Mouse (Mus musculus) liver (tissue): ENCODE results near the gene Gm2696.
"Not testable (repeated sequence)": the region's sequence is repeated elsewhere in the genome, so short reads cannot be mapped to it uniquely, and the experiment has no call there.

Experiments used
- DNase-seq: peaks from one replicate; pipeline ENCODE4 v3.0.0-alpha.2; 2020; ENCODE audit warnings: mixed read lengths

Gm2696 gene

DNA sequence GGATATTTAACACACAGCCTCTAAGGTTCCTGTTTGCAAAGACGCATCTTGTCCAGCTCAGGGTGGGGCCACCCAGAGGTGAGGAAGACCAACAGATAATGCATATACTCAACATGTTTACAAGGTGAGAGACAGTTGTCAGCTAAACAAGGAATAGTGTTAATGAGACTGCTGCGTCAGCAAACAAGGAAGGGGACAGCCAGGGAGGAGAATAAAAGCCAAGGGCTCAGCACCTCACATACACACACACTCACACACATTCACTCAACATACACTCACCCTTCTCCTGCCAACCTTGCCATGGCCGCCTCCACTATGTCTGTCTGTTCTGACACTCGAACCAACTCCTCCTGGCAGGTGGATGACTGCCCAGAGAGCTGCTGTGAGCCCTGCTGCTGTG is at the start of gene Gm2696:
Gm2696 (plus strand) TSS at position 301 of the 400 bp plus-strand sequence.
- no peak for DNase-seq

DNA sequence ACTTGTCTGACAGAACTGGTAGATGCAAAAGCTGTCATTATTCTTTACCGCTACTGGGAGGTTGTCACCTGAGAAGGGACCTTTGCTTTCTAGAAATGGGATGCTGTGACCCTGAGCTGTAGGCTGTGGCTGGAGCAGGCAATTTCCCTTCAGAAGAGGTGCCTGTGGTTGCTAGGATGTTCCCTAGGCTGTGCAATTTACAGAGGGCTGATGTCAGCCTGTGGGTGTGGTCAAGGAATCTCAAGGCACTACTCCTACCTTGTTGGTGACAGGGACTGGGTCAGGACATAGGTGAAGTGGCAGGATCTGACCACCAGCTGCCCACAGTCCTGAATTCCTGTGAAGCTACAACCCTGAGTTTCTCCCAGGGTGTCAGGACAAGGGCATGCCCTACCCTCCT is 44.8 kb upstream of the Gm2696 start:
- no peak for DNase-seq

DNA sequence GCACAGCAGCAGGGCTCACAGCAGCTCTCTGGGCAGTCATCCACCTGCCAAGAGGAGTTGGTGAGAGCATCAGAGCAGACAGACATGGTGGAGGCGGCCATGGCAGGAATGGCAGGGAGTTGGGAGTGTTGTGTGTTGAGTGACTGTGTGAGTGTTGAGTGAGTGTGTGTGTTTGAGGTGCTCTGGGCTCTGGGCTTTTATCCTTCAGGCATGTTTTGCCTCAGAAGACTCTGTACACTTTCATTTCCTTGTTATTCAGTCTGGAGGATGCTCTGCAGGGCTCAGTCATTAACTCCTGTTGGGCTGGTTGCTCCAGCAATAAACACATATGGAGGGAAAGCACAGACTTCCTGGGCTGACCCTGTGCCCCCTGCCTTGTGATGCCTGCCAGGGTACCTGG is 43.3 kb upstream of the Gm2696 start, which contains the start of gene Gm3238:
Gm3238 (minus strand) TSS at position 101 of the 400 bp plus-strand sequence.
- DNase-seq, result not testable (repeated sequence)

DNA sequence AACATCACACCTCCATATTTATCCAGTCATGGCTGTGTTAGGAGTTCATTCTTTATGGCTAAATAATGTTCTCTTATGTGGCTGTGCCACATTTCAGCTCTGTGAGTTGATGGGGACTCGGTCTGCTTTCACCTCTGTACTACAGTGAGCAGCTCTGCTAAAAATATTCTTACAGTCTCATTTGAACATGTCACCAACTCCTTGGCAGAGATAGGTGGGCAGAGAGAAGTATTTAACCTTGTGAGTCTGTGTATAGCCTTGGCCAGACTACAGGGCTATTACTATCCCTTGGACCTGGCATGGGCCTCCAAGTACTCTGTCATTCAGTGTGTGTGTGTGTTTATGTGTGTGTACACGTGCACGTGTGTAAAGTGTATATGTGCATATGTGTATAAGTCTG is 42.3 kb upstream of the Gm2696 start:
- DNase-seq, result not testable (repeated sequence)

- not testable (repeated sequence) for DNase-seq
Observed at GRCm38 (mm10) chr10:77776844-77777243, 37.6 kb upstream of the Gm2696 start, which contains the start of gene Gm7138. Gene Gm7138 (minus strand): TSS chr10:77776944.

- DNase-seq, result not testable (repeated sequence)
Observed at GRCm38 (mm10) chr10:77782442-77782841, 32.0 kb upstream of the Gm2696 start, which contains the start of gene Gm3250. Gene Gm3250 (minus strand): TSS chr10:77782542.

DNA sequence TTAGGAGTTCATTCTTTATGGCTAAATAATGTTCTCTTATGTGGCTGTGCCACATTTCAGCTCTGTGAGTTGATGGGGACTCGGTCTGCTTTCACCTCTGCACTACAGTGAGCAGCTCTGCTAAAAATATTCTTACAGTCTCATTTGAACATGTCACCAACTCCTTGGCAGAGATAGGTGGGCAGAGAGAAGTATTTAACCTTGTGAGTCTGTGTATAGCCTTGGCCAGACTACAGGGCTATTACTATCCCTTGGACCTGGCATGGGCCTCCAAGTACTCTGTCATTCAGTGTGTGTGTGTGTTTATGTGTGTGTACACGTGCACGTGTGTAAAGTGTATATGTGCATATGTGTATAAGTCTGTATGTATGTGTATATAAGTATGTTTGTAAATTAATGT is 31.1 kb upstream of the Gm2696 start:
- DNase-seq, result not testable (repeated sequence)

- not testable (repeated sequence) for DNase-seq
Observed at GRCm38 (mm10) chr10:77787876-77788275, 26.6 kb upstream of the Gm2696 start, which contains the start of gene Gm7137. Gene Gm7137 (minus strand): TSS chr10:77788200.

GRCm38 (mm10) chr10:77788621-77789020 is 25.9 kb upstream of the Gm2696 start:
- DNase-seq, result no peak

DNA sequence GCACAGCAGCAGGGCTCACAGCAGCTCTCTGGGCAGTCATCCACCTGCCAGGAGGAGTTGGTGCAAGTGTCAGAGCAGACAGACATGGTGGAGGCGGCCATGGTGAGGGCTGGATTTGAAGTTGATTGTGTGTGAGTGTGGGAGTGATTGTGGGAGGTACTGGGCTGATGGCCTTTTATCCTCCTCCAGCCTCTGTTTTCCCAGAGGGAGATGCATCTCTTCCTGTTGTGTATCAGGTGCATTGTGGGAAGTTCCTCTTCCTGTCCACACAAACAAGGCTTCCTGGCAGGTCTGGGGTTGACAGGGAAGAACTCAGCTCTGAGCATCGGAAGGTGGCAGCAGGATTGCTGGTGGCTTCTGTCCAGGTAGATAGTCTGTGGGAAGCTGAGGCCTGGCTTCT is 19.5 kb upstream of the Gm2696 start, which contains the start of gene Gm9639:
Gm9639 (minus strand) TSS at position 101 of the 400 bp plus-strand sequence.
- no peak for DNase-seq

- DNase-seq, result no peak
Observed at GRCm38 (mm10) chr10:77797677-77798076, 16.8 kb upstream of the Gm2696 start.

- not testable (repeated sequence) for DNase-seq
Observed at GRCm38 (mm10) chr10:77798164-77798920, 16.1 kb upstream of the Gm2696 start.

DNA sequence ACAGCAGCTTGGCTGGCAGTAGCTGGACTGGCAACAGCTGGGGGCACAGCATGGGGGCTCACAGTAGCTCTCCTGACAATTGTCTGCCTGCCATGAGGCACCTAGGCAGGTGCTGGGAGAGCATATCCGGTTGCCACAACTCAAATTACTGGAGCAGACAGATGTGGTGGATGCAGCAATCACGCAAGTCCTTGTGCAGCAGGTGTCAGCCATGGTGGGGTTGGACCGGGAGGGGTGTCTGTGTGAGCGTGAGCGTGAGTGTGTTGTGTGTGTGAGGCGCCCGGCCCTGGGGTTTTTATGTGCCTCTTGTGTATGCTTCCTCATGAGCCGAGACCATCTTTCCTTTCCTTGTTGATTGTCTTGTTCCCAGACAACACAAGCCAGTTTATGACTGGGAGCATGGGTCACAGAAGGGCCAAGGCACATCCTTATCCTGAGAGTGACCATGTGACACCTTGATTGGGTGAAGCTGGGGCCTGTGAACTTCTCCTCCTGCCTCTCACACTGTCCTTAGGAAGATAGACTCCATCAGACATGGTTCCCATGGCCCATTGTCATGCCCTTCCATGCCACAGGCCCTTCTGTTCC is 15.5 kb upstream of the Gm2696 start, which contains the start of gene Gm19668:
Gm19668 (minus strand) TSS at position 213 of the 588 bp plus-strand sequence.
- DNase-seq, result no peak

DNA sequence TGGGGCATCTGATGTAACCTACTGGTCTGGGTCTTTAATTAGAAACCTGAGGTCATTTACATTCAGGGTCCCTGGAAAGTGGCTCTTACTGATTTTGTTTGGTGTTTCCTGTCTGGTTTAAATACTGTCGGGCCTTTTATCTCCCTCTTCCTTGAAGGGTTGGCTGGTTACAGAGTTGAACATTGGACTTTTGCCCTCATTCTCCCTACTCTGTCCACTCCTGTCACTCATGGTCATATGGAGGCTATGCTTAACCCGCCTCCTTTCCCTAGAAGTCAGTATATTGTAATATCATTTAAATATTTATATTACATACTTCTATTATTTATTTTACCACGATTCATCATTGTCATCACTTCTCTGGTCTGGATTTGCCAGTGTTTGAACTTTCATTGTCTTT is 10.4 kb upstream of the Gm2696 start:
- DNase-seq, result no peak

- no peak for DNase-seq
Observed at GRCm38 (mm10) chr10:77811743-77812142, 2.7 kb upstream of the Gm2696 start, which contains the start of gene Gm9507. Gene Gm9507 (minus strand): TSS chr10:77811843.

GRCm38 (mm10) chr10:77815514-77815913 is 1.0 kb downstream of the Gm2696 start:
- peak; percentile 22 for DNase-seq

- DNase-seq, result no peak
Observed at GRCm38 (mm10) chr10:77818523-77818922, 4.0 kb downstream of the Gm2696 start.

DNA sequence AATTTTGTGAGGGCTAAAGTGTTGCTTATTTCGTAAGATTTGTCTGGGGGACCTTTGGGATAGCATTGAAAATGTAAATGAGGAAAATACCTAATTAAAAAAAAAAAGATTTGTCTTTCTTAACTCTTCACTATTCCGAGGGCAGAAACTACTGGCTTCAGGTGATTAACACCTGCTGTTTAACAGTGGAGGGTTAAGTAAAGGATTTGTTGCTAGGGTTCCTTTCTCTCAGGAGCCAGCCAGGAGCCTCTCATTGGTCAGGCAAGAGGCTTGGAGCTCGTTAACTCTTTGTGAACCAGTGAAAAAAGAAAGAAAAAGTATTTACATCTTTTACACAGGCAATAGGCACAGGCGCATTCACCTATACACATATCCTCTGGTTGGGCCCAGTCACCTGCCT is 4.7 kb downstream of the Gm2696 start:
- DNase-seq, result no peak

- DNase-seq, result no peak
Observed at GRCm38 (mm10) chr10:77826951-77827350, 12.5 kb downstream of the Gm2696 start, which contains the start of gene Krtap10-4. Gene Krtap10-4 (minus strand): TSS chr10:77827095.

DNA sequence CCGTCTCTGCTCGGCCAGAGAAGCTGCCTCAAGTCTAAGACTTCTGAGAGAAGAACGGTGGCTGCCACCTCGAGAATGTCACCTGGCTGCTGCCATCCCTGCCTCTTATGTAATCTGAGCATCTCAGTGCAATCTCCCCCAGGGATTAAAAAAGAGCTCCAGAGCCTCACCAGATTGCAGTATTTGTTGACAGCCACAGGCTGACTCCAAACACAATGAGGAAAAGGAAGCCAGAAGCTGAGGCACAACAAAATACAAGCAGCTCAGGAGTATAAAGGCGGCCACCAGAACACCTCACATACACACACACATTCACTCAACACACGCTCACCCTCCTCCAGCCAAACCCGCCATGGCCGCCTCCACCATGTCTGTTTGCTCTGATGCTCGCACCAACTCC is 21.2 kb downstream of the Gm2696 start, which contains the start of gene Krtap10-10:
Krtap10-10 (plus strand) TSS at position 301 of the 400 bp plus-strand sequence.
- DNase-seq, result no peak

- no peak for DNase-seq
Observed at GRCm38 (mm10) chr10:77839006-77839405, 24.5 kb downstream of the Gm2696 start.

- no peak for DNase-seq
Observed at GRCm38 (mm10) chr10:77846503-77846902, 32.0 kb downstream of the Gm2696 start, which contains the start of gene Gm36176. Gene Gm36176 (plus strand): TSS chr10:77846803.

GRCm38 (mm10) chr10:77846961-77847360 is 32.5 kb downstream of the Gm2696 start:
- DNase-seq, result no peak
